ENCODE assay signal across 19 mouse cellular contexts in the genomic region with DNA sequence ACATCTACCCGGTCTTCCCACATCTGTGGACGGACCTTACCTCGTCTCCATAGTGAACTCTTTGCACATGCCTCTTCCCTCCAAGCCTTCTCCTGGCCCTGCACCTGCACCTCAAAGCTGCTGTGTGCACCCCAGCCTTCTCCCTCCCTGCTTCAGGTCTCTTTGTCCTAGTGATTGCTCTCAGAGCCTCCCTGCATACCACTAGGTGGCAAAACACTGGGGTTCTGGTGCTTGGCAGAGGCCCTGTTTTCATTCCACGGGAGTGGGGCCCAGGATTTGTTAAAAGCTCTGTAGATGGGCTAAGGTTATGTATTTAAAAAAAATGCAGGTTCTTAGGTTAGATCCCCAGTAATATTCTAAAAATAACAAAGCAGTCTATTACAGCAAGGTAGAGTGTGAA. TPM values are rescaled to one million over a fixed set of nuclear protein-coding genes. Genes with fewer than 3 reads are reported as not detected.
DNase-seq lines count a peak whose midpoint lies in the region; ATAC-seq and TF ChIP-seq lines count a peak whose summit lies in the region.
"Had no signal": no experiment of that assay in that cellular context is flagged by ENCODE, and none has a peak within 500 bp of the region (broad histone marks: within the 10 kb centered on the region; RNA-seq: fewer than 3 reads in every experiment).

No protein-coding gene starts in this region.

- no peak for TF ChIP-seq POLR2A in lung, adult 2 months (IDR thresholded peaks at IDR 0.05; ENCODE audit: borderline replicate concordance, extremely low read depth, low read depth, low read length)
- TF ChIP-seq POLR2A in brain, embryonic 14.5 days (IDR thresholded peaks at IDR 0.05; ENCODE audit: borderline replicate concordance, extremely low read depth, insufficient read depth, insufficient read length, poor library complexity, severe bottlenecking): no peak

- TF ChIP-seq CTCF in left cerebral cortex, adult 2 months (IDR thresholded peaks at IDR 0.05): peak; percentile 46
- no peak for TF ChIP-seq CTCF in lung, adult 2 months (IDR thresholded peaks at IDR 0.05; ENCODE audit: insufficient read depth, low read length)
- TF ChIP-seq CTCF in brain, embryonic 14.5 days (IDR thresholded peaks at IDR 0.05; ENCODE audit: borderline replicate concordance, extremely low read depth, insufficient read depth, insufficient read length): peak; percentile 35; the same call in 1 of the 2 replicates

- H3K4me3 ChIP-seq in left cerebral cortex, adult 2 months: no peak overlapping the region
- H3K4me3 ChIP-seq in lung, adult 2 months (replicated peaks; ENCODE audit: extremely low read depth, low read depth, low read length): no peak overlapping the region
- H3K4me3 ChIP-seq: embryonic facial prominence, embryonic 12.5 days; erythroblast, embryonic 14.5 days; forebrain, embryonic 13.5 days; limb, embryonic 10.5 days; liver, embryonic 13.5 days; midbrain, embryonic 13.5 days; neural tube, embryonic 12.5 days had no signal

- 59% methylated on average over 4 of the region's 4 CpGs for WGBS in lung, adult 2 months

- peaks cover 5% of the 10 kb centered on the region; the same call in 1 of the 2 replicates for H3K4me1 ChIP-seq in lung, adult 2 months (ENCODE audit: control insufficient read depth, insufficient read depth, low read length)

- intact Hi-C loops in left cerebral cortex, adult 2 months (cut with DNase I): no loop called here

- H3K27ac ChIP-seq in left cerebral cortex, adult 2 months: no peak overlapping the region
- H3K27ac ChIP-seq: embryonic facial prominence, embryonic 12.5 days; forebrain, embryonic 13.5 days; limb, embryonic 10.5 days; liver, embryonic 13.5 days; midbrain, embryonic 13.5 days; neural tube, embryonic 12.5 days had no signal

- no peak for DNase-seq in frontal cortex, postnatal 14 days (ENCODE audit: low spot score in 2 of 2)
- DNase-seq in left cerebral cortex, adult 2 months (ENCODE audit: extremely low spot score in 1 of 2, low spot score in 2 of 2): no peak
- DNase-seq in left cerebral cortex, adult 9 months (ENCODE audit: low spot score in 2 of 2): no peak
- peak; percentile 7 for DNase-seq in lung, postnatal 36 days
- DNase-seq in lung, adult 2 months: no peak
- DNase-seq in brain, embryonic 14.5 days (ENCODE audit: low read depth): peak; percentile 29
- DNase-seq: adrenal gland, postnatal 36 days; gastrocnemius, postnatal 36 days; liver, embryonic 13.5 days; right cerebral cortex, adult 18-20 months had no signal

- peak; percentile 56 for ATAC-seq in frontal cortex, adult (ENCODE audit: low TSS enrichment)
- ATAC-seq in megakaryocyte, adult 5-6 weeks (ENCODE audit: poor library complexity, severe bottlenecking): no peak
- ATAC-seq: forebrain, embryonic 13.5 days; midbrain, embryonic 13.5 days had no signal

RNA-seq across cellular contexts. Expression of a gene that starts 5.0 kb away (rescaled TPM):
- total RNA-seq in left cerebral cortex, adult 2 months (2021): under 1 TPM; 0.48 to 0.65 TPM
- polyA plus RNA-seq in lung, adult 2 months (2012; rRNA removed): 4.9 and 9.4 TPM in 2 replicates
- polyA plus RNA-seq in brain, embryonic 14.5 days (2012; rRNA removed): 4.5 and 4.6 TPM in 2 replicates
- not detected in 2 replicates for total RNA-seq in megakaryocyte, adult 5-6 weeks (2015)
- total RNA-seq in megakaryocyte, adult 5-6 weeks (2017): not detected in 2 replicates
- total RNA-seq: megakaryocyte progenitor cell, adult 5-6 weeks had no signal
- polyA plus RNA-seq: erythroblast, embryonic 14.5 days; forebrain, embryonic 13.5 days had no signal

RNA-seq across cellular contexts. Expression of a gene that starts 33.3 kb away (rescaled TPM):
- 100 to 1,000 TPM in 1 of 2 experiments, 10 to 100 TPM in 1; 87.7 to 107 TPM for total RNA-seq in left cerebral cortex, adult 2 months (2021)
- polyA plus RNA-seq in lung, adult 2 months (2012; rRNA removed): 39.3 and 53.9 TPM in 2 replicates
- polyA plus RNA-seq in brain, embryonic 14.5 days (2012; rRNA removed): 104 and 141 TPM in 2 replicates
- 7.9 and 13.1 TPM in 2 replicates for total RNA-seq in megakaryocyte, adult 5-6 weeks (2015)
- total RNA-seq in megakaryocyte, adult 5-6 weeks (2017): 21.3 and 26.3 TPM in 2 replicates

RNA-seq across cellular contexts. Expression of a gene that starts 49.9 kb away (rescaled TPM):
- 10 to 100 TPM in 1 of 2 experiments, 1 to 10 TPM in 1; 8.0 to 10.6 TPM for total RNA-seq in left cerebral cortex, adult 2 months (2021)
- polyA plus RNA-seq in lung, adult 2 months (2012; rRNA removed): 215 and 250 TPM in 2 replicates
- polyA plus RNA-seq in brain, embryonic 14.5 days (2012; rRNA removed): 15.2 and 16.7 TPM in 2 replicates
- total RNA-seq in megakaryocyte, adult 5-6 weeks (2015): 5.7 and 6.7 TPM in 2 replicates
- 7.9 and 9.4 TPM in 2 replicates for total RNA-seq in megakaryocyte, adult 5-6 weeks (2017)

RNA-seq across cellular contexts. Expression of a gene that starts 50.3 kb away (rescaled TPM):
- 100 to 1,000 TPM; 124 TPM for total RNA-seq in left cerebral cortex, adult 2 months (2021)
- polyA plus RNA-seq in lung, adult 2 months (2012; rRNA removed): 0.08 and 0.30 TPM in 2 replicates
- polyA plus RNA-seq in brain, embryonic 14.5 days (2012; rRNA removed): 20.5 and 33.7 TPM in 2 replicates
- total RNA-seq in megakaryocyte, adult 5-6 weeks (2015): not detected in 2 replicates
- not detected in 2 replicates for total RNA-seq in megakaryocyte, adult 5-6 weeks (2017)
- total RNA-seq: megakaryocyte progenitor cell, adult 5-6 weeks had no signal
- polyA plus RNA-seq: erythroblast, embryonic 14.5 days; limb, embryonic 10.5 days had no signal

Comparison
In these comparisons a context has a peak if more than half of its experiments do, and no peak if none do; other contexts are left out.
1. DNase-seq: peak in lung, postnatal 36 days (single experiment) and brain, embryonic 14.5 days (single experiment); none in frontal cortex, postnatal 14 days (0 of 2), left cerebral cortex, adult 2 months (0 of 2), left cerebral cortex, adult 9 months (0 of 2) and lung, adult 2 months (single experiment).